Mouse (Mus musculus): ENCODE measurements around the gene Ppp2r1b. TPM values are rescaled to one million over a fixed set of nuclear protein-coding genes. Genes with fewer than 3 reads are reported as not detected.

Gene Ppp2r1b
- total and polyA plus RNA-seq, 3 experiments = 39.6 to 66.6 (median 42.1) TPM

DNA sequence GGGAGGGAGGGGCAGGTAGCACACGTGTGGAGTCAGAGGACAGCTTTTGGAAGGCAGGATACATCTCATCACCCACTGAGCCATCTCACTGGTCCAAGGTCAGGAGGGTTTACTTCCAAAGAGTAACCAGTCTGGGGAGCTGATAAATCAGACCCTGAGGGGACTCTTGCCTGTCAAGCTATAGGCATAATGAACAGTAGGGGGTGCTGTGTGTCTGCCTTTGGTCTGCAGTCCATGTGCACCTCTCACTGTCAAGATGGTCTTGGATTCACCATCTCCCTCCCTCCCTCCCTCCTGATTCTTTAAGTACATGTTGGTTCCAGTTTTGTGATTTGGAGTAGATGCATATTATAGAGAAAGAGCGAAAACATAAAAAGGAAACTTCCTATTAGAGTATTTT is 44.1 kb upstream of the Ppp2r1b start:
- H3K79me2 ChIP-seq (replicated peaks; ENCODE audit: control insufficient read depth, extremely low read depth, insufficient read depth, poor library complexity, severe bottlenecking) = no peaks in the 10 kb centered on the region
- H3K27ac ChIP-seq (ENCODE audit: insufficient read depth, low read depth) = no peak overlapping the region
- no peaks in the 10 kb centered on the region for H3K27me3 ChIP-seq (replicated peaks)
- dilution Hi-C loops (cut with MboI; ENCODE audit: extremely low pct_ligation_motif_present, extremely low pct_unique_long_range_greater_than_20kb, low sequenced_read_pairs) (no loop called here), in situ Hi-C loops (cut with MboI; ENCODE audit: low pct_ligation_motif_present, low pct_unique_long_range_greater_than_20kb, low sequenced_read_pairs) (no loop called here)
- no peak overlapping the region for H3K9ac ChIP-seq (ENCODE audit: insufficient read depth, low read depth)
- H3K9me3 ChIP-seq (replicated peaks; ENCODE audit: low read length) = no peaks in the 10 kb centered on the region
- no peak for TF ChIP-seq CHD2 (IDR thresholded peaks at IDR 0.05; ENCODE audit: low read length)
- peak; percentile 66; the same call in 1 of the 2 replicates for TF ChIP-seq MXI1 (IDR thresholded peaks at IDR 0.05; ENCODE audit: low read depth, low read length)
- no peak for TF ChIP-seq USF1 (IDR thresholded peaks at IDR 0.05; ENCODE audit: low read depth, low read length)
- TF ChIP-seq CTCF (conservative IDR thresholded peaks at IDR 0.05 in 1 of 2, IDR thresholded peaks at IDR 0.05 in 1 of 2; ENCODE audit: low read depth in 2 of 2, low read length in 2 of 2) = peak; percentile 63 to 81; a peak in 3 of 4 replicates
- TF ChIP-seq RAD21 (IDR thresholded peaks at IDR 0.05; ENCODE audit: low read depth, low read length) = peak; percentile 82
- no peak for TF ChIP-seq ZMIZ1 (IDR thresholded peaks at IDR 0.05; ENCODE audit: low read depth, low read length)
- no peak for TF ChIP-seq ZC3H11A (IDR thresholded peaks at IDR 0.05; ENCODE audit: low read depth, low read length)
- TF ChIP-seq NELFE (IDR thresholded peaks at IDR 0.05; ENCODE audit: low read depth, low read length) = no peak
- TF ChIP-seq MYC (IDR thresholded peaks at IDR 0.05; ENCODE audit: low read depth, low read length) = peak; percentile 97
- no peak for TF ChIP-seq HCFC1 (IDR thresholded peaks at IDR 0.05; ENCODE audit: low read depth, low read length)
- no peak for TF ChIP-seq POLR2AphosphoS2 (IDR thresholded peaks at IDR 0.05; ENCODE audit: low read depth, low read length)
- TF ChIP-seq IRF4 (IDR thresholded peaks at IDR 0.05; ENCODE audit: low read depth, low read length) = no peak
- TF ChIP-seq USF2 (conservative IDR thresholded peaks at IDR 0.05; ENCODE audit: low read depth, low read length) = no peak
- no peak for TF ChIP-seq ETS1 (conservative IDR thresholded peaks at IDR 0.05; ENCODE audit: low read depth, low read length)
- TF ChIP-seq ZNF384 (IDR thresholded peaks at IDR 0.05; ENCODE audit: low read depth, low read length) = no peak
- TF ChIP-seq E2F4 (IDR thresholded peaks at IDR 0.05; ENCODE audit: insufficient replicate concordance, low read depth, low read length) = no peak
- TF ChIP-seq RCOR1 (conservative IDR thresholded peaks at IDR 0.05; ENCODE audit: low read depth, low read length) = no peak
- TF ChIP-seq POLR2A (IDR thresholded peaks at IDR 0.05; ENCODE audit: low read depth, low read length) = no peak
- TF ChIP-seq ZKSCAN1 (IDR thresholded peaks at IDR 0.05; ENCODE audit: borderline replicate concordance, low read depth, low read length) = no peak
- TF ChIP-seq CHD1 (IDR thresholded peaks at IDR 0.05; ENCODE audit: low read depth, low read length) = no peak
- TF ChIP-seq UBTF (IDR thresholded peaks at IDR 0.05; ENCODE audit: low read depth, low read length) = no peak
- TF ChIP-seq TBP (conservative IDR thresholded peaks at IDR 0.05; ENCODE audit: low read depth, low read length) = no peak
- no peak for TF ChIP-seq BHLHE40 (IDR thresholded peaks at IDR 0.05; ENCODE audit: low read depth, low read length)
- peak; percentile 78 for TF ChIP-seq SMC3 (IDR thresholded peaks at IDR 0.05; ENCODE audit: low read depth, low read length)
- no peak for TF ChIP-seq MEF2A (IDR thresholded peaks at IDR 0.05; ENCODE audit: borderline replicate concordance, low read depth, low read length)
- no peak for TF ChIP-seq JUND (conservative IDR thresholded peaks at IDR 0.05; ENCODE audit: low read depth, low read length)
- no peak for TF ChIP-seq NRF1 (IDR thresholded peaks at IDR 0.05; ENCODE audit: low read depth, low read length)
- no peak for TF ChIP-seq MAFK (IDR thresholded peaks at IDR 0.05; ENCODE audit: insufficient replicate concordance, low read length)
- TF ChIP-seq MAX (IDR thresholded peaks at IDR 0.05; ENCODE audit: low read length) = peak; percentile 76
- no peak overlapping the region for H3K4me2 ChIP-seq (ENCODE audit: insufficient read depth, low read depth, poor library complexity, severe bottlenecking)
- H3K4me3 ChIP-seq (replicated peaks in 1 of 3; ENCODE audit: low read depth in 2 of 3, low read length in 2 of 3, poor library complexity in 1 of 3) = no peak overlapping the region
- H3K4me1 ChIP-seq (ENCODE audit: control insufficient read depth in 1 of 2, insufficient read depth in 2 of 2) = no peaks in the 10 kb centered on the region; a peak in 1 of 4 replicates
- peak; percentile 70 for DNase-seq (ENCODE audit: extremely low read depth)
- H3K36me3 ChIP-seq (replicated peaks in 1 of 2; ENCODE audit: control insufficient read depth in 1 of 2, insufficient read depth in 1 of 2, low read length in 1 of 2) = peaks cover 34 to 90% of the 10 kb centered on the region in 2 experiments
